Mouse (Mus musculus) adrenal gland, adult (tissue): ENCODE measurements around the gene Ddx19a.
"Not testable (repeated sequence)": the region's sequence is repeated elsewhere in the genome, so short reads cannot be mapped to it uniquely, and the experiment has no call there.

Experiments used
- DNase-seq, 2 experiments: peaks; one replicate each; pipeline ENCODE4 v3.0.0; 2022 to 2023; ENCODE audit warnings: low spot score in 1 of 2; ENCODE audit not compliant: inconsistent age in 2 of 2

Gene Ddx19a

DNA sequence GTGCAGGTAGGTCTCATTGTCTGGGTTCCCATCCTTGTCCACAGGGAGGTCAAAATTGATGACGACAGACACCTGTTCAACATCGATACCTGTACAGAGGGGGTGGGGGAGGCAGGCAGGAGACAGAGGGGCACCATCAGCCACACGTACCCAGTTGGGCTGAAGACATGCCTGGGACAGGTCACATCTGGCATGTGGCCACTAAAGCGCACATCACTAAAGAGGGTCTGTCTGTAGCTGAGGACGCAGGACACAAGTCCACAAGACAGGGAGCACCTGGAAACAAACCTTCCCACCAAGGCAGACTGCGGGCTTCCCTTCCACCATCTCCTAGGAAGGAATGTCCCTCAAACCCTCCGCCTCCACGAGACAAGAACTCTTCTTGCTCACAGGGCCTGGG, 21.1 kb downstream of the Ddx19a start:
- not testable (repeated sequence) for DNase-seq

- peak; percentile 95 to 97 for DNase-seq
Measured at GRCm38 (mm10) chr8:110969910-110970770, 27.5 kb downstream of the Ddx19a start.

- peak in 1 of 2 experiments; percentile 67 for DNase-seq
Measured at GRCm38 (mm10) chr8:110967326-110967725, 30.3 kb downstream of the Ddx19a start.

- DNase-seq: peak; percentile 39 to 64
Measured at GRCm38 (mm10) chr8:110966586-110966985, 31.0 kb downstream of the Ddx19a start.

GRCm38 (mm10) chr8:110965594-110965993, 32.0 kb downstream of the Ddx19a start:
- DNase-seq: peak; percentile 93 to 98

DNA sequence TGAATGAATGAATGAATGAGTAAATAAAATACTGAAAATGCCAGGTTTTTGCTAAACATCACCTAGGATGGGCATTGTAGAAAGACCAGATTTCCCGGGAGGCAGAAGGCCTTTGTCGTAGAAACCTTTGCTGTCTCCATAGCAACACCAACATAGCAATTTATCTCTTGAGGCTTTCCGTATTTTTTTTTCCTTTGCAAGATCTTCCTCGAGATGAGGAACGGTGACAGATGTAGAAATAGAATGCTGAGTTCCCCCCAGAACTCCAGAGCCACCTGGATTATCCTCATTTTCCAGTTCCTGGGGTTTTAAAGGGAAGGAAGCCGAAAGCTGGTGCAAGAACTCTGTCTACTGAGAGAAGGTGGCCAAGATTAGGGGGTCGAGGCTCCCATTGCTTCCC, 32.9 kb downstream of the Ddx19a start:
- no peak for DNase-seq

DNA sequence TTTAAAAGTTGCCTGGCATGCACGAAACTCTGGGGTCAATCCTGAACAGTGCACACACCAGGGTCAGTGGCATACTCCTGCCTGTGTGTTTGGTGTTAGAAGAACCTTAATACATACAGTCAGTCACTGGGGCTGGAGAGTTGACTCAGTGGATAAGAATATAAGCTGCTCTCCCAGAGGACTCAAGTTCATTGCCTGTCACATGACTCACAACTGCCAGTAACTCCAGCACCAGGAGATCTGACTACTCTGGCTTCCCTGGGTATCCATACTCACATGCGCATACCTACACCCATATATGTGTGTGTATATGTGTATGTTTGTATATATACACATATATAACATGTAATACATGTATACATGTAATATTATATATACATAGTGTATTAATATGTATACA, 34.5 kb downstream of the Ddx19a start:
- DNase-seq: no peak

DNA sequence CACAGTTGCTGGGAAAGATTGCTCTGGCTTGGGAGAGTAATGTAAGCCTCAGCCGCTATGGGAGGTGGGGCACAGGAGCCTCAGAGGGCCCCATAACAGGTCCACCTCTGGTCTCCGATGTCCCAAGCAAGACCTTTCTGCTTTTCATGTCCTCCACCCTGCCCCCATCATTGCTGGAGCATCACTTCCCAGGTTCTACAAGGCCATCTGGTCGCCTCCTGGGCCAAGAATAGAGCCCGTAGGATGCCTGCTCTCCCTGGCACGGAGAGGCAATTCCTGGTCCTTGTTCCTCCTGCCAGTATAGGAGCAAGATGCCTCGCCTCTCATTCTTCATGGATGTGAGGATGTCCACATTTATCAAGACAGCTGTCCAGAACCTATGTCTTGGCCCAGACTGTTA, 37.7 kb downstream of the Ddx19a start:
- no peak for DNase-seq

DNA sequence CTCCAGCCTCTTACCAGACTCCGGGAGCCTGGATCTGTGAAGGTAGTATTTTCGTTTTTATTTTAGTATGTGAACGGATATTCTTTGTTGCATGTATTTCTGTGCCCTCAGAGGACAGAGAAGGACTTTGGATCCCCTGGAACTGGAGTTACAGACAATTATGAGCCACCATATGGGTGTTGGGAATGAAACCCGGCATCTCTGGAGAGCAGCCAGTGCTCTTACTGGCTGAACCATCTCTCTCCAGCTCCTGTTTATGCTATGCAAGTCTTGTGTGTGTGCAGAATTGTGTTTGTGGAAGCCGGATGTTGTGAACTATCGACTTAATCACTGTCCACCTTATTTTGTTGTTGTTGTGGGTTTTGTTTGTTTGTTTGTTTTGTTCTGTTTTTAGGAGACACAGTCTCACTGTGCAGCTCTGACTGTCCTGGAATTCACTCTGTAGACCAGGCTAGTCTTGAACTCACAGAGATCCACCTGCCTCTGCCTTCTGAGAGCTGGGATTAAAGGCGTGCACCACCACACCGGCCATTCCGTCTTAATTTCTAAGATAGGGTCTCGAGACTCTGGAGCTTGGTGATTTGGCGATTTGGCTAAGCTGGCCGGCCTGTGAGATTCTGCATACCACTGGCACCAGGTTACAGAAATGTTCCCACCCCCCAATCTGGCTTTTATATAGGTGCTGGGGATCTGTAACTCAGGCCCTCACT, 38.4 kb downstream of the Ddx19a start:
- DNase-seq: no peak

DNA sequence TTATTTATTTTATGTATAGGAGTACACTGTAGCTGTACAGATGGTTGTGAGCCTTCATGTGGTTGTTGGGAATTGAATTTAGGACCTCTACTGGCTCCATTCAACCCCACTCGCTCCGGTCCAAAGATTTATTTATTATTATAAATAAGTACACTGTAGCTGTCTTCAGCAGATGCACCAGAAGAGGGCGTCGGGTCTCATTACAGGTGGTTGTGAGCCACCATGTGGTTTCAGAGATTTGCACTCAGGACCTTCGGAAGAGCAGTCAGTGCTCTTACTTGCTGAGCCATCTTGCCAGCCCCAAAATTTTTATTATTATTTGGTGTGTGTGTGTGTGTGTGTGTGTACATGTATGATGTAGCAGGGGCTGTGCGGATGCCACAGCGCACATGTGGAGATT, 39.0 kb downstream of the Ddx19a start:
- not testable (repeated sequence) for DNase-seq

GRCm38 (mm10) chr8:110958135-110958534, 39.5 kb downstream of the Ddx19a start:
- DNase-seq: no peak

DNA sequence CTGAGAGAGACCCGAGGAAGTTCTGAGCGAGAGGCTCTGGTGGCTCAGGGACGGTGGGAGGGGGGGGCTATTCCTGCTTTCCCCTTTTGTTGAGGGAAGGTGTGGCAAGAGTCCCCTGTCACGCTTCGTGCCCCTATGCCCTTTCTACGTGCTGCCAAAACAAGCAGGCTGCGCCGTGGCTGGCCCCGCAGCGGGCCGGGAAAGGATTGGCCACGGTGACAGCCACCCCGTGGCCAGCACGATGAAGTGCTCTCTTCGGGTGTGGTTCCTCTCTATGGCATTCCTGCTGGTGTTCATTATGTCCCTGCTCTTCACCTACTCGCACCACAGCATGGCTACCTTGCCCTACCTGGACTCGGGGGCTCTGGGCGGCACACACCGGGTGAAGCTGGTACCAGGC, 40.1 kb downstream of the Ddx19a start:
- DNase-seq: no peak

DNA sequence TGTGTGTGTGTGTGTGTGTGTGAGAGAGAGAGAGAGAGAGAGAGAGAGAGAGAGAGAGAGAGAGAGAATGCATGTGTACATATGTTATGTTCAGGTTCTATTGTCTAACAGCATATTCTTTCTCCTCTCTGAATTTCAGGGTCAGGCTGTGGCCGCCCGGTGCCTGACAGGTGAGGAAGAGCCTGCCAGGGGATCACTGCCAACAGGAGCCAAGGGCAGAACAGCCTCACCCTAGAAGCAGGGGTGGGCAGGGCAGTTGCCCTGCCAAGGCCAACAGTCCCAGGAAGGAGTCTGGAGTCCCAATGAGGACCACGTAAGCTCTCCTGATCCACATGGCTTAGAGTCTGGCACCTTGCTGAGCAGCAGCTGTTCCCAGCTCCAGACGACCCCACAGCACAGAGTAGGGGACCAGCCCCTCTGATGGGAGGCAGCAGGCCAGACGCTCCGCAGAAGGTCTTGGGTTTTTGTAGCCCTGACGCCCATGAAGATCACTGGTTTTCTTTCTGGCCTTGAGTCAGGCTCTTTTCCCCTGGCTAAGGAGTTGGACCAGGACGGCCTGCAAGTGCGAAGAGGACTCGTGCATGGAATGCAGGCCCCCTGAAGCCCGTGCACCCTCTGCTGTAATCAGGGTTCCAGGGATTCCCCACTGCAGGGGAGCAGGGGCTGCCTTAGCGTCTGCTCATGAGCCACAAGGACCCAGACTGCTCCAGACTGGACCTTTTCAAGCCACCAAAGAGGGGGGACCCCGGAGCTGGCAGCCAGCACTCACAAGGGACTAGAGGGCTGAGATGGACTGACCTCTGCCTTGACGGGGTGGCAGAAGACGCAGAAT, 40.8 kb downstream of the Ddx19a start:
- no peak for DNase-seq

- DNase-seq: no peak
Measured at GRCm38 (mm10) chr8:110954776-110955175, 42.8 kb downstream of the Ddx19a start.

DNA sequence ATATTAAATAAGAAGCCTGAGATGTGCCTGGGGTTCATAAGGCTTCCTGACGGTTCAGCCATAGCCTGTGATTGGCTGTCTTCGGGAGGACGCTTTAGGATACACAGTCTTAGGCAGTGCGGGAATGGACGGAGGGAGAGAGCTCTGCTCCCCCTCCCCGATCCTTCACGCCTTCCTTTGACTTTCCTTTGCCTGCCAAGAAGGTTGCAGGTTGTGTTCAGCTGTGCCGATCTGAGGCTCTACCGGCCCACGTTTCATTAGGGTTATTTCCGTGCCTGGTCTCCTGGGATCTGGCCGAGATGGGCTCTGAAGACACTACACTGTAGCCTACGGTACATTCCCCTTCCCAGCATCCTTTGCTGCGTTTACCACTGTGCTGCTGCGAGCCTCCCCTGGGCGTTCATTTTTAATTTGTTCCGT, 47.5 kb downstream of the Ddx19a start:
- DNase-seq: peak in 1 of 2 experiments; percentile 57

- DNase-seq: no peak
Measured at GRCm38 (mm10) chr8:110945716-110946115, 51.9 kb downstream of the Ddx19a start.

- peak; percentile 28 to 45 for DNase-seq
Measured at GRCm38 (mm10) chr8:110944276-110944876, 53.2 kb downstream of the Ddx19a start.

- DNase-seq: peak; percentile 88 to 91
Measured at GRCm38 (mm10) chr8:110941453-110941948, 56.1 kb downstream of the Ddx19a start.

DNA sequence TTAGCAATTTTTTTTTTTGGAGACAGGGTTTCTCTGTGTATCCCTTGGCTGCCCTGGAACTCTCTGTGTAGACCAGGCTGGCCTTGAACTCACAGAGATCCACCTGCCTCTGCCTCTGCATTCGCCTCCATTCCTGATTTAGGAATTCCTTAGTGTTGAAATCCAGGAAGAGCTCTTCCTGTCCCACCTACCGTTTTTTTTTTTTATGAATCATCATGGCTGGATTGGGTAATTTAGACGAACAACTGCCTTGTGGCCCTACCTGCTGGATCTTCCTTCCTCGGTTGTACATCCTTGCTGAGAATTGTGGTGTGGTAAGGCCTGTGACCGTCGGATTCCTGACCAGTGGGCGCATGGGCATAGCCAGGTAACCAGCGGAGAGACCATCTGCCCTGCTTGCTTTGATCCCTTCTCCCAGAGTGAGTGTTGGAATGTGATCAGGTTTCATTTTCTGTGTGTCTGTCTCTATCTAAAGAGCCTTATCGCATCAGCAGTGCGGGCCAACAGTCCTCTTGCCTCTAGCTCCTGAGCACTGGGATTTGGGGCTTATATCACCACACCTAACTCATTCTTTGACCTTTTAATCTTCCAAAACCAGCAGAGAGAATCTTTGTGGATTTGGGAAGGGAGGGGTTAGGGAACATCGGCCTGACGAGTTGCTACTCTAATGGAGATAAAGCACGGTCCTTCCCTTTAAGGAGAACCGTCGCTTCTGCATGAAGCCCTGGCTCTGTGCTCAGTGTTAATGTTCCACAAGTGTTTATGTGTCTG, 56.7 kb downstream of the Ddx19a start:
- DNase-seq: no peak
